Mouse (Mus musculus): ENCODE results near the gene Akap6.

- TF ChIP-seq ZNF384 (IDR thresholded peaks at IDR 0.05; ENCODE audit: low read depth, low read length) (no peak), CHD2 (IDR thresholded peaks at IDR 0.05; ENCODE audit: low read depth, low read length) (no peak)
Observed at GRCm38 (mm10) chr12:52925448-52925847, 226.3 kb downstream of the Akap6 start.
